Mouse (Mus musculus): ENCODE data around the gene Tmcc1. TPM values are rescaled to one million over a fixed set of nuclear protein-coding genes. Genes with fewer than 3 reads are reported as not detected.
"Not testable (repeated sequence)": the region's sequence is repeated elsewhere in the genome, so short reads cannot be mapped to it uniquely, and the experiment has no call there.

Tmcc1 gene
- polyA plus RNA-seq, 1 experiment from 2014 or later, result 22.4 TPM

- H3K4me2 ChIP-seq (replicated peaks), result no peak overlapping the region
- ATAC-seq (ENCODE audit: low FRiP score) (no peak), DNase-seq (ENCODE audit: low spot score) (no peak)
- H3K27ac ChIP-seq, result no peak overlapping the region
- no peaks in the 10 kb centered on the region for H3K27me3 ChIP-seq (ENCODE audit: control insufficient read depth, insufficient read depth, low read length)
- H3K9ac ChIP-seq, result no peak overlapping the region
- no peaks in the 10 kb centered on the region for H3K9me3 ChIP-seq (ENCODE audit: control insufficient read depth, low read length)
- peaks cover 8% of the 10 kb centered on the region; the same call in 1 of the 2 replicates for H3K36me3 ChIP-seq (replicated peaks; ENCODE audit: control insufficient read depth, insufficient read depth)
- 85% methylated on average over 1 of the region's 1 CpGs for WGBS
- H3K4me3 ChIP-seq (replicated peaks; ENCODE audit: low read length), result no peak overlapping the region
- no peaks in the 10 kb centered on the region for H3K4me1 ChIP-seq (replicated peaks; ENCODE audit: control insufficient read depth, insufficient read depth, low read length)
Observed at GRCm38 (mm10) chr6:116131771-116132170, 61.5 kb downstream of the Tmcc1 start.

GRCm38 (mm10) chr6:116128710-116129109 lies 64.6 kb downstream of the Tmcc1 start:
- Histone ChIP-seq H3K36me3 (replicated peaks; ENCODE audit: control insufficient read depth, insufficient read depth) (peaks cover 7% of the 10 kb centered on the region; the same call in 1 of the 2 replicates), H3K9ac (no peak overlapping the region), H3K4me3 (replicated peaks; ENCODE audit: low read length) (no peak overlapping the region), H3K4me2 (replicated peaks) (no peak overlapping the region), H3K4me1 (replicated peaks; ENCODE audit: control insufficient read depth, insufficient read depth, low read length) (no peaks in the 10 kb centered on the region), H3K9me3 (ENCODE audit: control insufficient read depth, low read length) (no peaks in the 10 kb centered on the region), H3K27ac (no peak overlapping the region), H3K27me3 (ENCODE audit: control insufficient read depth, insufficient read depth, low read length) (no peaks in the 10 kb centered on the region)
- WGBS, result 10% methylated on average over 1 of the region's 1 CpGs
- peak; percentile 66 for DNase-seq (ENCODE audit: low spot score)
- no peak for ATAC-seq (ENCODE audit: low FRiP score)

GRCm38 (mm10) chr6:116127918-116128443 lies 65.3 kb downstream of the Tmcc1 start:
- H3K4me1 ChIP-seq (replicated peaks; ENCODE audit: control insufficient read depth, insufficient read depth, low read length), result no peaks in the 10 kb centered on the region
- no peaks in the 10 kb centered on the region for H3K9me3 ChIP-seq (ENCODE audit: control insufficient read depth, low read length)
- 0 out of 2 replicates have a peak, but pooled peaks cover 5% of the 10 kb centered on the region for H3K36me3 ChIP-seq (replicated peaks; ENCODE audit: control insufficient read depth, insufficient read depth)
- DNase-seq (ENCODE audit: low spot score) (no peak), ATAC-seq (ENCODE audit: low FRiP score) (no peak)
- H3K4me2 ChIP-seq (replicated peaks), result no peak overlapping the region
- no peaks in the 10 kb centered on the region for H3K27me3 ChIP-seq (ENCODE audit: control insufficient read depth, insufficient read depth, low read length)
- H3K9ac ChIP-seq, result no peak overlapping the region
- H3K4me3 ChIP-seq (replicated peaks; ENCODE audit: low read length), result no peak overlapping the region
- no peak overlapping the region for H3K27ac ChIP-seq

- ATAC-seq (ENCODE audit: low FRiP score) (no peak), DNase-seq (ENCODE audit: low spot score) (no peak)
- Histone ChIP-seq H3K27ac (no peak overlapping the region), H3K4me1 (replicated peaks; ENCODE audit: control insufficient read depth, insufficient read depth, low read length) (no peaks in the 10 kb centered on the region), H3K4me3 (replicated peaks; ENCODE audit: low read length) (no peak overlapping the region), H3K9ac (no peak overlapping the region), H3K9me3 (ENCODE audit: control insufficient read depth, low read length) (no peaks in the 10 kb centered on the region), H3K36me3 (replicated peaks; ENCODE audit: control insufficient read depth, insufficient read depth) (peaks cover 5% of the 10 kb centered on the region; the same call in 1 of the 2 replicates), H3K4me2 (replicated peaks) (no peak overlapping the region), H3K27me3 (ENCODE audit: control insufficient read depth, insufficient read depth, low read length) (no peaks in the 10 kb centered on the region)
Observed at GRCm38 (mm10) chr6:116126577-116126976, 66.7 kb downstream of the Tmcc1 start.

- Histone ChIP-seq H3K27me3 (ENCODE audit: control insufficient read depth, insufficient read depth, low read length) (no peaks in the 10 kb centered on the region), H3K4me1 (replicated peaks; ENCODE audit: control insufficient read depth, insufficient read depth, low read length) (no peaks in the 10 kb centered on the region), H3K27ac (no peak overlapping the region), H3K4me3 (replicated peaks; ENCODE audit: low read length) (no peak overlapping the region), H3K36me3 (replicated peaks; ENCODE audit: control insufficient read depth, insufficient read depth) (peaks cover 10% of the 10 kb centered on the region; the same call in 1 of the 2 replicates), H3K9ac (no peak overlapping the region), H3K9me3 (ENCODE audit: control insufficient read depth, low read length) (no peaks in the 10 kb centered on the region), H3K4me2 (replicated peaks) (no peak overlapping the region)
- ATAC-seq (ENCODE audit: low FRiP score), result no peak
- 97% methylated on average over 1 of the region's 1 CpGs for WGBS
- no peak for DNase-seq (ENCODE audit: low spot score)
Observed at GRCm38 (mm10) chr6:116122881-116123280, 70.4 kb downstream of the Tmcc1 start.

- no peak overlapping the region for H3K27ac ChIP-seq
- no peak overlapping the region for H3K4me3 ChIP-seq (replicated peaks; ENCODE audit: low read length)
- H3K4me2 ChIP-seq (replicated peaks), result no peak overlapping the region
- 58% methylated on average over 4 of the region's 4 CpGs for WGBS
- ATAC-seq (ENCODE audit: low FRiP score) (no peak), DNase-seq (ENCODE audit: low spot score) (no peak)
- H3K4me1 ChIP-seq (replicated peaks; ENCODE audit: control insufficient read depth, insufficient read depth, low read length), result no peaks in the 10 kb centered on the region
- H3K9me3 ChIP-seq (ENCODE audit: control insufficient read depth, low read length), result no peaks in the 10 kb centered on the region
- H3K36me3 ChIP-seq (replicated peaks; ENCODE audit: control insufficient read depth, insufficient read depth), result peaks cover 10% of the 10 kb centered on the region; the same call in 1 of the 2 replicates
- H3K27me3 ChIP-seq (ENCODE audit: control insufficient read depth, insufficient read depth, low read length), result no peaks in the 10 kb centered on the region
- H3K9ac ChIP-seq, result no peak overlapping the region
Observed at GRCm38 (mm10) chr6:116119669-116120068, 73.6 kb downstream of the Tmcc1 start.

GRCm38 (mm10) chr6:116116634-116117033 lies 76.7 kb downstream of the Tmcc1 start:
- H3K4me1 ChIP-seq (replicated peaks; ENCODE audit: control insufficient read depth, insufficient read depth, low read length); H3K27ac ChIP-seq; H3K9me3 ChIP-seq (ENCODE audit: control insufficient read depth, low read length); H3K4me3 ChIP-seq (replicated peaks; ENCODE audit: low read length); H3K36me3 ChIP-seq (replicated peaks; ENCODE audit: control insufficient read depth, insufficient read depth); DNase-seq (ENCODE audit: low spot score); ATAC-seq (ENCODE audit: low FRiP score); H3K9ac ChIP-seq; H3K4me2 ChIP-seq (replicated peaks); H3K27me3 ChIP-seq (ENCODE audit: control insufficient read depth, insufficient read depth, low read length): not testable (repeated sequence)
- WGBS, result 89% methylated on average over 6 of the region's 6 CpGs

GRCm38 (mm10) chr6:116110588-116110987 lies 82.7 kb downstream of the Tmcc1 start:
- Histone ChIP-seq H3K36me3 (replicated peaks; ENCODE audit: control insufficient read depth, insufficient read depth) (no peaks in the 10 kb centered on the region), H3K4me3 (replicated peaks; ENCODE audit: low read length) (no peak overlapping the region), H3K27ac (no peak overlapping the region), H3K9ac (no peak overlapping the region), H3K27me3 (ENCODE audit: control insufficient read depth, insufficient read depth, low read length) (no peaks in the 10 kb centered on the region), H3K4me1 (replicated peaks; ENCODE audit: control insufficient read depth, insufficient read depth, low read length) (peaks cover 11% of the 10 kb centered on the region), H3K9me3 (ENCODE audit: control insufficient read depth, low read length) (no peaks in the 10 kb centered on the region), H3K4me2 (replicated peaks) (no peak overlapping the region)
- WGBS, result 85% methylated on average over 4 of the region's 4 CpGs
- ATAC-seq (ENCODE audit: low FRiP score) (no peak), DNase-seq (ENCODE audit: low spot score) (no peak)

- Histone ChIP-seq H3K27ac (peak overlapping the region; percentile 86), H3K36me3 (replicated peaks; ENCODE audit: control insufficient read depth, insufficient read depth) (no peaks in the 10 kb centered on the region), H3K9ac (peak overlapping the region; percentile 65), H3K27me3 (ENCODE audit: control insufficient read depth, insufficient read depth, low read length) (no peaks in the 10 kb centered on the region), H3K4me2 (replicated peaks) (peak overlapping the region; percentile 57), H3K4me3 (replicated peaks; ENCODE audit: low read length) (peak overlapping the region; percentile 43), H3K9me3 (ENCODE audit: control insufficient read depth, low read length) (no peaks in the 10 kb centered on the region), H3K4me1 (replicated peaks; ENCODE audit: control insufficient read depth, insufficient read depth, low read length) (peaks cover 24% of the 10 kb centered on the region)
- DNase-seq (ENCODE audit: low spot score), result peak; percentile 71
- WGBS, result under 1% methylated on average over 29 of the region's 29 CpGs
- peak; percentile 96 for ATAC-seq (ENCODE audit: low FRiP score)
Observed at GRCm38 (mm10) chr6:116107471-116108358, 85.6 kb downstream of the Tmcc1 start.
